In genomic region chr19:27363891-27364290, GRCm38 (mm10) we compare ENCODE assay signal across 12 mouse cellular contexts. TPM values are rescaled to one million over a fixed set of nuclear protein-coding genes. Genes with fewer than 3 reads are reported as not detected.
DNase-seq lines count a peak whose midpoint lies in the region; ATAC-seq and TF ChIP-seq lines count a peak whose summit lies in the region.
"Had no signal": no experiment of that assay in that cellular context is flagged by ENCODE, and none has a peak within 500 bp of the region (broad histone marks: within the 10 kb centered on the region; RNA-seq: fewer than 3 reads in every experiment).

No protein-coding gene starts in this region.

- no peak for DNase-seq in heart, postnatal 25 days (ENCODE audit: low spot score)
- peak; percentile 45 for DNase-seq in A20 (ENCODE audit: low read depth, low spot score)
- DNase-seq in embryonic facial prominence, embryonic 14.5 days (ENCODE audit: low spot score): no peak
- DNase-seq in liver, postnatal 0 days: no peak
- DNase-seq in frontal cortex, postnatal 10 days (ENCODE audit: low spot score in 2 of 2): no peak
- no peak for DNase-seq in left cerebral cortex, postnatal 14 days (ENCODE audit: low spot score in 2 of 2)
- no peak for DNase-seq in cerebellum, adult 2 months
- DNase-seq: thymus, adult 18-20 months had no signal

- H3K9ac ChIP-seq in heart, embryonic 15.5 days: no peak overlapping the region
- peak overlapping the region; percentile 3; the same call in 1 of the 2 replicates for H3K9ac ChIP-seq in embryonic facial prominence, embryonic 14.5 days (ENCODE audit: low read depth, low read length)
- no peak overlapping the region for H3K9ac ChIP-seq in liver, postnatal 0 days (replicated peaks)
- H3K9ac ChIP-seq: limb, embryonic 15.5 days had no signal

- TF ChIP-seq EP300 in liver, postnatal 0 days (IDR thresholded peaks at IDR 0.05; ENCODE audit: low read depth): no peak

- intact Hi-C loops in heart, postnatal 25 days (cut with DNase I): no loop called here
- intact Hi-C loops in left cerebral cortex, postnatal 14 days (cut with DNase I): no loop called here

- peaks cover 7% of the 10 kb centered on the region for H3K4me1 ChIP-seq in heart, embryonic 15.5 days (replicated peaks)
- H3K4me1 ChIP-seq in embryonic facial prominence, embryonic 14.5 days (ENCODE audit: control insufficient read depth, insufficient read depth, low read length): 0 out of 2 replicates have a peak, but pooled peaks cover 6% of the 10 kb centered on the region
- no peaks in the 10 kb centered on the region for H3K4me1 ChIP-seq in liver, postnatal 0 days (ENCODE audit: insufficient read depth)
- H3K4me1 ChIP-seq in cerebellum, adult 2 months (ENCODE audit: control insufficient read depth, insufficient read depth, low read length): no peaks in the 10 kb centered on the region

- no peaks in the 10 kb centered on the region for H3K36me3 ChIP-seq in heart, embryonic 15.5 days
- H3K36me3 ChIP-seq in embryonic facial prominence, embryonic 14.5 days (ENCODE audit: control insufficient read depth, insufficient read depth, low read length): no peaks in the 10 kb centered on the region
- H3K36me3 ChIP-seq in liver, postnatal 0 days (replicated peaks; ENCODE audit: insufficient read depth, low read length): no peaks in the 10 kb centered on the region
- H3K36me3 ChIP-seq: limb, embryonic 15.5 days had no signal

- no peak for TF ChIP-seq POLR2A in cerebellum, adult 2 months (IDR thresholded peaks at IDR 0.05; ENCODE audit: borderline replicate concordance, insufficient read depth, low read length)

- no peak for TF ChIP-seq CTCF in liver, postnatal 0 days (IDR thresholded peaks at IDR 0.05; ENCODE audit: low read depth)
- no peak for TF ChIP-seq CTCF in cerebellum, adult 2 months (IDR thresholded peaks at IDR 0.05; ENCODE audit: borderline replicate concordance, insufficient read depth, low read depth, low read length)

- peak overlapping the region; percentile 52 for H3K4me2 ChIP-seq in heart, embryonic 15.5 days
- H3K4me2 ChIP-seq in embryonic facial prominence, embryonic 14.5 days (ENCODE audit: low read depth, low read length): peak overlapping the region; percentile 40; the same call in 1 of the 2 replicates
- peak overlapping the region; percentile 42 for H3K4me2 ChIP-seq in liver, postnatal 0 days (ENCODE audit: low read depth, low read length)

- H3K4me3 ChIP-seq in heart, embryonic 15.5 days: no peak overlapping the region
- H3K4me3 ChIP-seq in embryonic facial prominence, embryonic 14.5 days (ENCODE audit: low read depth, low read length): no peak overlapping the region
- 0 out of 2 replicates have a peak overlapping the region, but pooled peaks have one; percentile 2 for H3K4me3 ChIP-seq in liver, postnatal 0 days (ENCODE audit: low read depth, low read length)
- H3K4me3 ChIP-seq in cerebellum, adult 2 months (replicated peaks; ENCODE audit: insufficient read depth, low read depth, low read length): no peak overlapping the region
- H3K4me3 ChIP-seq: limb, embryonic 15.5 days had no signal

- no peak for ATAC-seq in heart, embryonic 15.5 days (replicated peaks; ENCODE audit: insufficient number of reproducible peaks, insufficient read depth, low FRiP score, low read depth)
- no peak for ATAC-seq in embryonic facial prominence, embryonic 14.5 days (ENCODE audit: low read depth)
- no peak for ATAC-seq in liver, postnatal 0 days

- no peaks in the 10 kb centered on the region for H3K9me3 ChIP-seq in heart, embryonic 15.5 days (replicated peaks)
- H3K9me3 ChIP-seq in embryonic facial prominence, embryonic 14.5 days (ENCODE audit: control insufficient read depth, low read length): no peaks in the 10 kb centered on the region
- H3K9me3 ChIP-seq in liver, postnatal 0 days (ENCODE audit: low read length): no peaks in the 10 kb centered on the region
- H3K9me3 ChIP-seq: limb, embryonic 15.5 days had no signal

- H3K27me3 ChIP-seq in heart, embryonic 15.5 days: no peaks in the 10 kb centered on the region
- H3K27me3 ChIP-seq in embryonic facial prominence, embryonic 14.5 days (replicated peaks; ENCODE audit: control insufficient read depth, insufficient read depth, low read length): no peaks in the 10 kb centered on the region
- H3K27me3 ChIP-seq in liver, postnatal 0 days (ENCODE audit: insufficient read depth, low read length): no peaks in the 10 kb centered on the region
- H3K27me3 ChIP-seq in cerebellum, adult 2 months (ENCODE audit: control insufficient read depth, insufficient read depth, low read length): no peaks in the 10 kb centered on the region
- H3K27me3 ChIP-seq: limb, embryonic 15.5 days had no signal

- 63% methylated on average over 4 of the region's 4 CpGs for WGBS in heart, embryonic 15.5 days
- WGBS in embryonic facial prominence, embryonic 14.5 days: 60% methylated on average over 4 of the region's 4 CpGs
- WGBS in liver, postnatal 0 days (ENCODE audit: insufficient replicate concordance): 47% methylated on average over 4 of the region's 4 CpGs
- WGBS in cerebellum, adult 2 months: 70% methylated on average over 4 of the region's 4 CpGs

- H3K27ac ChIP-seq in heart, embryonic 15.5 days: no peak overlapping the region
- no peak overlapping the region for H3K27ac ChIP-seq in embryonic facial prominence, embryonic 14.5 days (replicated peaks; ENCODE audit: low read depth, low read length)
- no peak overlapping the region for H3K27ac ChIP-seq in liver, postnatal 0 days (ENCODE audit: low read depth)
- H3K27ac ChIP-seq in cerebellum, adult 2 months (ENCODE audit: insufficient read depth, low read length): no peak overlapping the region
- H3K27ac ChIP-seq: limb, embryonic 15.5 days had no signal

RNA-seq across cellular contexts. Expression of gene Kcnv2, which starts 41.5 kb away (rescaled TPM):
- polyA plus RNA-seq in heart, embryonic 15.5 days (2015; fragmentation: Nextera tagmentation; extraction: Ambion mirVana): 0.03 and 0.05 TPM in 2 replicates
- total RNA-seq in heart, postnatal 25 days (2021): 1 to 10 TPM; 2.2 to 2.3 TPM
- polyA plus RNA-seq in embryonic facial prominence, embryonic 14.5 days (2014; fragmentation: Nextera tagmentation; extraction: Ambion mirVana): 0.08 TPM in 1 of 2 replicates, not detected in the other
- polyA plus RNA-seq in liver, postnatal 0 days (2015; fragmentation: Nextera tagmentation; extraction: Ambion mirVana): not detected in 2 replicates
- total RNA-seq in left cerebral cortex, postnatal 14 days (2021): under 1 TPM in 1 of 2 experiments, not detected in 1; 0.08 TPM
- 0.21 TPM in 2 replicates for polyA plus RNA-seq in cerebellum, adult 2 months (2012; rRNA removed)
- total RNA-seq: hematopoietic stem cell, adult 5-6 weeks; neutrophil, adult 5-6 weeks had no signal
